Mouse (Mus musculus): ENCODE measurements at regions not wholly inside any gene's neighbourhood (a gene's known extent, or its start where the extent isn't known, plus 50 kb on each side); places are given as distances from the start of the nearest gene placed in this dataset.

GRCm38 (mm10) chr1:185572761-185573530 is 118.3 kb downstream of the Slc30a10 start:
- Histone ChIP-seq H3K36me3 (ENCODE audit: insufficient read depth) (no peaks in the 10 kb centered on the region), H3K4me2 (ENCODE audit: low read depth) (no peak overlapping the region), H3K27ac (ENCODE audit: low read depth, low read length) (no peak overlapping the region), H3K9ac (no peak overlapping the region), H3K4me3 (ENCODE audit: low read depth, low read length) (no peak overlapping the region), H3K4me1 (ENCODE audit: insufficient read depth) (no peaks in the 10 kb centered on the region), H3K27me3 (ENCODE audit: insufficient read depth, low read length) (no peaks in the 10 kb centered on the region), H3K9me3 (ENCODE audit: low read length) (no peaks in the 10 kb centered on the region)
- no peak for ATAC-seq
- DNase-seq: peak; percentile 8
- WGBS: 42% methylated on average over 9 of the region's 9 CpGs
- TF ChIP-seq CTCF (IDR thresholded peaks at IDR 0.05; ENCODE audit: low read depth): no peak

- ATAC-seq (no peak), DNase-seq (no peak)
- Histone ChIP-seq H3K4me3 (ENCODE audit: low read depth, low read length) (no peak overlapping the region), H3K27me3 (ENCODE audit: insufficient read depth, low read length) (no peaks in the 10 kb centered on the region), H3K36me3 (ENCODE audit: insufficient read depth) (no peaks in the 10 kb centered on the region), H3K27ac (ENCODE audit: low read depth, low read length) (no peak overlapping the region), H3K4me2 (ENCODE audit: low read depth) (no peak overlapping the region), H3K9me3 (ENCODE audit: low read length) (no peaks in the 10 kb centered on the region), H3K9ac (no peak overlapping the region), H3K4me1 (ENCODE audit: insufficient read depth) (no peaks in the 10 kb centered on the region)
- no peak for TF ChIP-seq CTCF (IDR thresholded peaks at IDR 0.05; ENCODE audit: low read depth)
- 82% methylated on average over 4 of the region's 4 CpGs for WGBS
Observed at GRCm38 (mm10) chr1:185574978-185575377, 120.3 kb downstream of the Slc30a10 start.

GRCm38 (mm10) chr1:185579824-185580223 is 125.2 kb downstream of the Slc30a10 start:
- H3K4me1 ChIP-seq (ENCODE audit: insufficient read depth): no peaks in the 10 kb centered on the region
- H3K4me2 ChIP-seq (ENCODE audit: low read depth): no peak overlapping the region
- H3K9ac ChIP-seq: no peak overlapping the region
- no peak for DNase-seq
- H3K27me3 ChIP-seq (ENCODE audit: insufficient read depth, low read length): no peaks in the 10 kb centered on the region
- H3K9me3 ChIP-seq (ENCODE audit: low read length): no peaks in the 10 kb centered on the region
- H3K4me3 ChIP-seq (ENCODE audit: low read depth, low read length): no peak overlapping the region
- 86% methylated on average over 1 of the region's 1 CpGs for WGBS
- TF ChIP-seq CTCF (IDR thresholded peaks at IDR 0.05; ENCODE audit: low read depth): no peak
- no peaks in the 10 kb centered on the region for H3K36me3 ChIP-seq (ENCODE audit: insufficient read depth)
- ATAC-seq: no peak
- H3K27ac ChIP-seq (ENCODE audit: low read depth, low read length): no peak overlapping the region

- Histone ChIP-seq H3K9me3 (ENCODE audit: low read length) (no peaks in the 10 kb centered on the region), H3K36me3 (ENCODE audit: insufficient read depth) (no peaks in the 10 kb centered on the region)
- no peak for TF ChIP-seq CTCF (IDR thresholded peaks at IDR 0.05; ENCODE audit: low read depth)
Observed at GRCm38 (mm10) chr1:185585191-185585870, 130.7 kb downstream of the Slc30a10 start.

GRCm38 (mm10) chr1:185587671-185588347 is 133.2 kb downstream of the Slc30a10 start:
- Histone ChIP-seq H3K4me3 (ENCODE audit: low read depth, low read length) (no peak overlapping the region), H3K4me1 (ENCODE audit: insufficient read depth) (no peaks in the 10 kb centered on the region), H3K9me3 (ENCODE audit: low read length) (no peaks in the 10 kb centered on the region), H3K4me2 (ENCODE audit: low read depth) (no peak overlapping the region), H3K36me3 (ENCODE audit: insufficient read depth) (no peaks in the 10 kb centered on the region), H3K9ac (no peak overlapping the region), H3K27me3 (ENCODE audit: insufficient read depth, low read length) (no peaks in the 10 kb centered on the region), H3K27ac (ENCODE audit: low read depth, low read length) (no peak overlapping the region)
- no peak for TF ChIP-seq CTCF (IDR thresholded peaks at IDR 0.05; ENCODE audit: low read depth)
- ATAC-seq (no peak), DNase-seq (no peak)
- 88% methylated on average over 13 of the region's 13 CpGs for WGBS

More at GRCm38 (mm10) chr1:185585191-185585870, 130.7 kb downstream of the Slc30a10 start:
- DNase-seq: no peak
- H3K4me3 ChIP-seq (ENCODE audit: low read depth, low read length): no peak overlapping the region
- no peaks in the 10 kb centered on the region for H3K27me3 ChIP-seq (ENCODE audit: insufficient read depth, low read length)
- H3K4me2 ChIP-seq (ENCODE audit: low read depth): no peak overlapping the region
- H3K27ac ChIP-seq (ENCODE audit: low read depth, low read length): no peak overlapping the region
- no peaks in the 10 kb centered on the region for H3K4me1 ChIP-seq (ENCODE audit: insufficient read depth)
- WGBS: 86% methylated on average over 6 of the region's 6 CpGs
- H3K9ac ChIP-seq: no peak overlapping the region
- ATAC-seq: no peak

- H3K27ac ChIP-seq (ENCODE audit: low read depth, low read length): no peak overlapping the region
- no peaks in the 10 kb centered on the region for H3K9me3 ChIP-seq (ENCODE audit: low read length)
- no peaks in the 10 kb centered on the region for H3K27me3 ChIP-seq (ENCODE audit: insufficient read depth, low read length)
- no peaks in the 10 kb centered on the region for H3K36me3 ChIP-seq (ENCODE audit: insufficient read depth)
- ATAC-seq: no peak
- TF ChIP-seq CTCF (IDR thresholded peaks at IDR 0.05; ENCODE audit: low read depth): no peak
- 86% methylated on average over 4 of the region's 4 CpGs for WGBS
- no peak for DNase-seq
- no peak overlapping the region for H3K9ac ChIP-seq
- H3K4me3 ChIP-seq (ENCODE audit: low read depth, low read length): no peak overlapping the region
- H3K4me2 ChIP-seq (ENCODE audit: low read depth): no peak overlapping the region
- no peaks in the 10 kb centered on the region for H3K4me1 ChIP-seq (ENCODE audit: insufficient read depth)
Observed at GRCm38 (mm10) chr1:185588348-185588719, 133.7 kb downstream of the Slc30a10 start.

- H3K4me3 ChIP-seq (ENCODE audit: low read depth, low read length): no peak overlapping the region
- H3K4me1 ChIP-seq (ENCODE audit: insufficient read depth): no peaks in the 10 kb centered on the region
- DNase-seq: no peak
- no peak overlapping the region for H3K4me2 ChIP-seq (ENCODE audit: low read depth)
- WGBS: 84% methylated on average over 5 of the region's 5 CpGs
- no peak for ATAC-seq
- no peak overlapping the region for H3K27ac ChIP-seq (ENCODE audit: low read depth, low read length)
- no peak for TF ChIP-seq CTCF (IDR thresholded peaks at IDR 0.05; ENCODE audit: low read depth)
- H3K9me3 ChIP-seq (ENCODE audit: low read length): no peaks in the 10 kb centered on the region
- H3K36me3 ChIP-seq (ENCODE audit: insufficient read depth): no peaks in the 10 kb centered on the region
- H3K27me3 ChIP-seq (ENCODE audit: insufficient read depth, low read length): no peaks in the 10 kb centered on the region
- H3K9ac ChIP-seq: no peak overlapping the region
Observed at GRCm38 (mm10) chr1:185596815-185597214, 142.2 kb downstream of the Slc30a10 start.

Data from forebrain, postnatal 0 days (tissue).